Mouse (Mus musculus) ES-Bruce4 (cell line): Measurements from ENCODE around the gene Pnldc1. TPM values are rescaled to one million over a fixed set of nuclear protein-coding genes. Genes with fewer than 3 reads are reported as not detected.

Experiments
- H3K27ac ChIP-seq: 2 replicates; pipeline ENCODE4 v1.5.1; 2012; ENCODE audit warnings: low read length, inconsistent platforms; ENCODE audit not compliant: insufficient read depth
- H3K27me3 ChIP-seq: 2 replicates; pipeline ENCODE4 v1.6.1; 2012; ENCODE audit warnings: mild to moderate bottlenecking, low read length, inconsistent platforms; ENCODE audit not compliant: control insufficient read depth, poor library complexity, insufficient read depth, severe bottlenecking
- H3K36me3 ChIP-seq: 2 replicates; pipeline ENCODE4 v1.6.1; 2012; ENCODE audit warnings: inconsistent platforms, mild to moderate bottlenecking, low read length, moderate library complexity; ENCODE audit not compliant: control insufficient read depth, poor library complexity, insufficient read depth, severe bottlenecking
- H3K4me1 ChIP-seq: one replicate; pipeline ENCODE4 v1.8.1; 2011; ENCODE audit warnings: low read length; ENCODE audit not compliant: control insufficient read depth, insufficient read depth
- H3K4me3 ChIP-seq: 2 replicates; pipeline ENCODE4 v1.5.1; 2011; ENCODE audit warnings: low read depth, mild to moderate bottlenecking, low read length
- H3K9ac ChIP-seq: 2 replicates; pipeline ENCODE4 v1.6.1; 2012; ENCODE audit warnings: low read depth, mild to moderate bottlenecking, inconsistent platforms; ENCODE audit not compliant: poor library complexity, severe bottlenecking
- H3K9me3 ChIP-seq: replicated peaks from 2 replicates; pipeline ENCODE4 v1.6.1; 2012; ENCODE audit warnings: mild to moderate bottlenecking, low read length, inconsistent platforms; ENCODE audit not compliant: control insufficient read depth, poor library complexity, insufficient read depth, severe bottlenecking
- CTCF ChIP-seq: IDR thresholded peaks from one replicate; pipeline ENCODE4 v1.8.1; 2011; ENCODE audit warnings: low read depth, low read length
- EP300 ChIP-seq: IDR thresholded peaks from 2 replicates; pipeline ENCODE4 v1.6.1; 2011; ENCODE audit warnings: low read depth, low read length; ENCODE audit not compliant: insufficient read depth
- POLR2A ChIP-seq: IDR thresholded peaks from one replicate; pipeline ENCODE4 v1.8.1; 2011; ENCODE audit warnings: low read length; ENCODE audit not compliant: insufficient read depth
- polyA plus RNA-seq: library from polyadenylated mRNA; stranded (reverse); fragments of >200 nt; gene quantifications from 2 replicates; pipeline ENCODE4 v1.2.4, GENCODE M21; 2011; ENCODE audit warnings: low read depth; ENCODE audit not compliant: missing spikeins, insufficient read depth, insufficient read length

Pnldc1 gene
- polyA plus RNA-seq, 1 experiment = 31.8 TPM

- no peak overlapping the region for H3K4me3 ChIP-seq
- no peak for TF ChIP-seq POLR2A
- no peak for TF ChIP-seq CTCF
- no peak for TF ChIP-seq EP300
- no peak overlapping the region for H3K9ac ChIP-seq
- H3K4me1 ChIP-seq = peaks cover 7% of the 10 kb centered on the region
- no peaks in the 10 kb centered on the region for H3K9me3 ChIP-seq
- H3K27me3 ChIP-seq = no peaks in the 10 kb centered on the region
- peaks cover 9% of the 10 kb centered on the region; the same call in 1 of the 2 replicates for H3K36me3 ChIP-seq
- H3K27ac ChIP-seq = peak overlapping the region; percentile 16; the same call in 1 of the 2 replicates
Measured at GRCm38 (mm10) chr17:12887021-12887775, 22.8 kb downstream of the Pnldc1 start.

DNA sequence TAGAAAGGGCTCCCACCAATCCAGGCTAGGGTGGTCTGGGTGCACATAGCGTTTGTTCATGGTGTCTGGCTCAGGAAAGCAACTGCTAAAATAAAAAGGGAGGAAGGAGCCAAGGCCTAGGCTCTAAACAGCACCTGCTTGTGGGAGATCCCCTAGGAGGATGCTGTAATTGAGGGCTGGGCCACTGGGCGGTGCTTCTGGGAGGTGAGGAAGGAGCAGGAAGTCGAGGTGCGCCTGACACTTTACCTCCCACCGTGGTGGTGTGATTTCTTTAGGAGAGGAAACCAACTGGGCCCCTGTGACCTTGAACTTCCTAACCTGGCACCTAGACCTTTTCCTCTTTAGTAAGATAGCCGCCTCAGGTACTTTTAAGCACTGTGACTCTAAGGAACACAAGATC lies 23.4 kb downstream of the Pnldc1 start:
- Histone ChIP-seq H3K36me3 (peaks cover 9% of the 10 kb centered on the region; the same call in 1 of the 2 replicates), H3K4me3 (no peak overlapping the region), H3K9me3 (no peaks in the 10 kb centered on the region), H3K27ac (peak overlapping the region; percentile 68), H3K9ac (no peak overlapping the region), H3K27me3 (no peaks in the 10 kb centered on the region), H3K4me1 (peaks cover 7% of the 10 kb centered on the region)
- TF ChIP-seq EP300 (peak; percentile 76; the same call in 1 of the 2 replicates), CTCF (no peak)

- no peak overlapping the region for H3K4me3 ChIP-seq
- peaks cover 7% of the 10 kb centered on the region for H3K4me1 ChIP-seq
- no peaks in the 10 kb centered on the region for H3K9me3 ChIP-seq
- H3K36me3 ChIP-seq = no peaks in the 10 kb centered on the region
- H3K9ac ChIP-seq = no peak overlapping the region
- no peaks in the 10 kb centered on the region for H3K27me3 ChIP-seq
- H3K27ac ChIP-seq = no peak overlapping the region
- TF ChIP-seq CTCF (no peak), EP300 (no peak), POLR2A (no peak)
Measured at GRCm38 (mm10) chr17:12881216-12881615, 28.8 kb downstream of the Pnldc1 start.

GRCm38 (mm10) chr17:12880178-12880577 lies 29.9 kb downstream of the Pnldc1 start:
- Histone ChIP-seq H3K9ac (no peak overlapping the region), H3K4me1 (peaks cover 7% of the 10 kb centered on the region), H3K27me3 (no peaks in the 10 kb centered on the region), H3K9me3 (no peaks in the 10 kb centered on the region), H3K4me3 (no peak overlapping the region; the same call in 1 of the 2 replicates), H3K36me3 (no peaks in the 10 kb centered on the region), H3K27ac (no peak overlapping the region)
- TF ChIP-seq EP300 = no peak
- peak; percentile 58 for TF ChIP-seq CTCF
- no peak for TF ChIP-seq POLR2A

DNA sequence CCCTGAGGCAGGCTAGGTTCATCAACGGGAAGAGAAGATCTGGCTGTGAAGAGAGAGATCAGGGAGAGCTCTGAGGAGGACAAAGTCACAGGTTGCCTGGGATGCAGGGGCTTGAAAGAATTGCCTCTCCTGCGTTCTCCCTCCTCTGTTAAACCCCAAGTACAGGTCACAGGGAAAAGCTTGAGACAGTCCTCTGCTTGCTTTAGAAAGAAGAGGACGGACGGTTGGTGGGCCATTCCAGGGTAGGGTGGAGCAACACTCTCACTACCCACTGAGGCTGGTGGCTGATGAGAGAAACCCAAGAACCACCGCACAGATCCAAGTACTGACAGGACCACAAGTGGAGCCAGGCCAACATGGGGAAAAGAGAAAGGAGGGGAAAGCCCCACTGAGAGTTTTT lies 34.3 kb downstream of the Pnldc1 start, which contains the start of gene Mrgprh:
Mrgprh (plus strand) TSS at position 301 of the 400 bp plus-strand sequence.
- no peak within 1 kb of the TSS for H3K27ac ChIP-seq
- H3K9me3 ChIP-seq = no peaks in the 10 kb centered on the region
- no peak within 1 kb of the TSS for H3K4me3 ChIP-seq
- no peak within 1 kb of the TSS for H3K9ac ChIP-seq
- no peak for TF ChIP-seq POLR2A
- no peaks in the 10 kb centered on the region for H3K27me3 ChIP-seq
- H3K36me3 ChIP-seq = no peaks in the 10 kb centered on the region
- H3K4me1 ChIP-seq = no peaks in the 10 kb centered on the region

GRCm38 (mm10) chr17:12872275-12873028 lies 37.6 kb downstream of the Pnldc1 start:
- no peaks in the 10 kb centered on the region for H3K9me3 ChIP-seq
- no peak overlapping the region for H3K9ac ChIP-seq
- TF ChIP-seq POLR2A (no peak), EP300 (no peak), CTCF (no peak)
- no peaks in the 10 kb centered on the region for H3K36me3 ChIP-seq
- no peak overlapping the region for H3K27ac ChIP-seq
- H3K4me3 ChIP-seq = peak overlapping the region; percentile 30; the same call in 1 of the 2 replicates
- no peaks in the 10 kb centered on the region for H3K27me3 ChIP-seq
- peaks cover 1% of the 10 kb centered on the region for H3K4me1 ChIP-seq
